Mouse (Mus musculus) hindbrain, embryonic 15.5 days (tissue): Measurements from ENCODE around the gene Sorcs1. TPM values are rescaled to one million over a fixed set of nuclear protein-coding genes. Genes with fewer than 3 reads are reported as not detected.

Experiments
- microRNA-seq: library from miRNA; unstranded; fragments of <30 nt; microRNA quantifications from one replicate; pipeline ENCODE4, GENCODE M21; 2016
- polyA plus RNA-seq: library from polyadenylated mRNA; unstranded; fragments of >200 nt; fragmentation: Nextera tagmentation; extraction: Ambion mirVana; gene quantifications from 2 replicates; pipeline ENCODE4 v1.2.1, GENCODE M21; 2015

Sorcs1 gene
- polyA plus RNA-seq, 1 experiment from 2014 or later = 19.4 TPM

Small RNAs within 50 kb of the gene (microRNA-seq; reads per million reads assigned to microRNA genes)
- not detected for gene Gm27749
